Mouse (Mus musculus) intestine, embryonic 16.5 days (tissue): ENCODE data around the gene Snrnp25. TPM values are rescaled to one million over a fixed set of nuclear protein-coding genes. Genes with fewer than 3 reads are reported as not detected.

Experiments
- ATAC-seq: fragments of 200-750 bp; cut with Nextera tagmentation; 2 replicates; pipeline ENCODE4 v1.8.0; 2017; ENCODE audit warnings: moderate TSS enrichment, moderate library complexity
- H3K27ac ChIP-seq: fragments of 300-500 bp; sonication (generic); 2 replicates; pipeline ENCODE4 v1.5.1; 2014; ENCODE audit warnings: mild to moderate bottlenecking, low read length
- H3K27me3 ChIP-seq: fragments of 300-500 bp; sonication (generic); replicated peaks from 2 replicates; pipeline ENCODE4 v1.6.1; 2014; ENCODE audit warnings: low read length, control low read depth, mixed read lengths; ENCODE audit not compliant: control insufficient read depth, insufficient read depth
- H3K36me3 ChIP-seq: fragments of 300-500 bp; sonication (generic); 2 replicates; pipeline ENCODE4 v1.6.1; 2014; ENCODE audit warnings: low read length, control low read depth; ENCODE audit not compliant: control insufficient read depth, insufficient read depth
- H3K4me1 ChIP-seq: fragments of 300-500 bp; sonication (generic); 2 replicates; pipeline ENCODE4 v1.6.1; 2014; ENCODE audit warnings: low read length, control low read depth, mixed read lengths; ENCODE audit not compliant: control insufficient read depth, insufficient read depth
- H3K4me2 ChIP-seq: fragments of 300-500 bp; sonication (generic); 2 replicates; pipeline ENCODE4 v1.6.1; 2014; ENCODE audit warnings: low read depth, low read length, control low read depth
- H3K4me3 ChIP-seq: fragments of 300-500 bp; sonication (generic); 2 replicates; pipeline ENCODE4 v1.5.1; 2014; ENCODE audit warnings: mild to moderate bottlenecking, low read length
- H3K9ac ChIP-seq: fragments of 300-500 bp; sonication (generic); 2 replicates; pipeline ENCODE4 v1.6.1; 2014; ENCODE audit warnings: low read depth, low read length
- H3K9me3 ChIP-seq: fragments of 300-500 bp; sonication (generic); 2 replicates; pipeline ENCODE4 v1.6.1; 2016; ENCODE audit warnings: low read length, control low read depth; ENCODE audit not compliant: control insufficient read depth
- WGBS: fragments of 180-500 bp; shearing (Covaris S2); extraction: QIAGEN DNeasy Blood & Tissue Kit; methylation state at CpG from one replicate; pipeline ENCODE4 v1.1.7; 2014; 5-methylcytosine and 5-hydroxymethylcytosine counted together
- polyA plus RNA-seq: library from polyadenylated mRNA; unstranded; fragments of >200 nt; fragmentation: Nextera tagmentation; extraction: Ambion mirVana; gene quantifications from 2 replicates; pipeline ENCODE4 v1.2.1, GENCODE M21; 2015

Snrnp25 gene
- polyA plus RNA-seq, 1 experiment from 2014 or later = 45.6 TPM

DNA sequence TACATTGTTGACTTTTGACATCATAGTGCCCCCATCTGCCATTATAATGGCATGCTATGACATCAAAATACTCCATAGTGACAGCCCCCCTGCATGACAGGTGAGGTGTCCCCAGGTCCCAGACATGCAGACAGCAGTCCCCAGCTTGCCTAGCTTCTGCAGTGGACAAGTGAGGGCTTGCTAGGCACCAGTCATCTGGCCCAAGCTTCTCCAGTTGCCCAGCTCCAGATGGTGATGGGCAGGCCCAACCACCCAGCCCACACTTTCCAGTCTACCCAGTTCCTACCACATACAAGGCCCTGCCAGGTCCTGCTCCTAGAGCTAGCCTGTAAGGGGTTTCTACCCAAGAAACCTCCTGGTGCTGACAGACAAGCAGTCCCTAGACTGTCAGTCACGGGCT, 26.7 kb upstream of the Snrnp25 start:
- Histone ChIP-seq H3K4me2 (no peak overlapping the region), H3K4me1 (no peaks in the 10 kb centered on the region), H3K9me3 (no peaks in the 10 kb centered on the region), H3K9ac (no peak overlapping the region), H3K36me3 (no peaks in the 10 kb centered on the region), H3K4me3 (no peak overlapping the region), H3K27ac (no peak overlapping the region), H3K27me3 (no peaks in the 10 kb centered on the region)
- WGBS = 71% methylated on average over 1 of the region's 1 CpGs
- no peak for ATAC-seq

DNA sequence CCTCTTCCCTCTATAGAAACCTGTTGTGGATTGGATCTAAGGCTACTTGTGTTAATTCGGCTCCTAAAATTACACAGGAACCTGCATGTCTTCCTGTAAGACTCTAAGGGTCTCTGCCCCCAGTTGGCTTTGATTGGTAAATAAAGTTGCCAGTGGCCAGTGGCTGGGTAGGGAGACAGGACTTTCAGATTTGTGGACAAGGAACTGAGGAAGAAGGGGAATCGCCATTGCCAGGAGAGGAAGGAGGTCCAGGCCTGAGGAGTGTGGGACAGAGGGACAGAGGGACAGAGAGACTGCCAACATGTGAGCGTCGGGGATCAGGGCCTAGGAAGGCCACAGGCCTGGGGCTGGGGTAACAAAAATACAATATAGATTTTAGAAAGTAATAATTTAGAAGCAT, 24.0 kb upstream of the Snrnp25 start:
- no peaks in the 10 kb centered on the region for H3K27me3 ChIP-seq

DNA sequence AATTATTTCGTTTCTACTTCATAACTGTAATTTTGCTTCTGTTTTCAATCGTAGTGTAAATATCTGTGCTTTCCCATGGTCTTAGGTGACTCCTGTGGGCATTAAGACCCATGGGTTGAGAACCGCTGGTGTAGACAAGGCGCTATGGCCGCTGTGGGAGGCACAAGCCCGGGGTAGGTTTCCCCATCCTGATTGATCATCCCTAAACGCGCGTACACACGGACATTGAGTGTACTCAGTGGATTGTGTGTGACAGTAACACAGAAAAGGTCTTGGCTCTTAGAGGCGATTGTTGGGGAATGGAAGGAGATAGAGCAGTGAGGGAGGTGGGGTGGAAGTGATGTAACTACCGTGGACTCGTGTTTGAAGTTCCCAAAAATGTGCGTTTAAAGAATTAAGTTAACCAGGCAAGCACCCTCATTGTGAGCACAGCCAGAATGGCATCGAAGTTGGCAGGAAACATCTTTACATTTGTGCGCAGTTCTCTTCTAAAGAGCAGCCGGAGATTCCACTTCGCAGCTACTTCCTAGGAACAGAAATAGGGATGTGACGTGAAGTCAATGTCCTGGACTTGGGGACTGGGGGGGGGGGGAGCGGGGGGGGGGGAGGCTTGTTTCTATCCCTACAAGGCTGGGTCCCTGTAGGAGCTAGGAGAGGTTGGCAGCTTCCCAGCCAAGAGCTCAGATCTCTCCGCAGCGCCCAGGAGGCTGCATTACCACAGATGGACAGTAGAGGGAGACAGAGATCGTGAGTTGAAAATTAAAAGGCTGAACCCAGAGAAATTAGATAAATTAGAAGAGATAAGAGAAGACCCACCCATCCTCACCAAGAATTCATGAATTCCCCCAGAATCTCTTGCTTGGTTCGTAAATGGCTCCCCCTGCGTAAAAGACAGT, 23.0 kb upstream of the Snrnp25 start:
- H3K4me1 ChIP-seq = no peaks in the 10 kb centered on the region
- no peak overlapping the region for H3K4me2 ChIP-seq
- peak; percentile 59 for ATAC-seq
- no peaks in the 10 kb centered on the region for H3K9me3 ChIP-seq
- 46% methylated on average over 24 of the region's 25 CpGs for WGBS
- no peaks in the 10 kb centered on the region for H3K27me3 ChIP-seq
- no peak overlapping the region for H3K27ac ChIP-seq
- H3K36me3 ChIP-seq = no peaks in the 10 kb centered on the region
- H3K4me3 ChIP-seq = no peak overlapping the region
- H3K9ac ChIP-seq = no peak overlapping the region

More for the DNA sequence above, 24.0 kb upstream of the Snrnp25 start:
- Histone ChIP-seq H3K4me3 (no peak overlapping the region), H3K4me2 (no peak overlapping the region), H3K9ac (no peak overlapping the region), H3K27ac (no peak overlapping the region), H3K4me1 (no peaks in the 10 kb centered on the region), H3K9me3 (no peaks in the 10 kb centered on the region), H3K36me3 (no peaks in the 10 kb centered on the region)
- ATAC-seq = no peak
- WGBS = 83% methylated on average over 4 of the region's 4 CpGs

DNA sequence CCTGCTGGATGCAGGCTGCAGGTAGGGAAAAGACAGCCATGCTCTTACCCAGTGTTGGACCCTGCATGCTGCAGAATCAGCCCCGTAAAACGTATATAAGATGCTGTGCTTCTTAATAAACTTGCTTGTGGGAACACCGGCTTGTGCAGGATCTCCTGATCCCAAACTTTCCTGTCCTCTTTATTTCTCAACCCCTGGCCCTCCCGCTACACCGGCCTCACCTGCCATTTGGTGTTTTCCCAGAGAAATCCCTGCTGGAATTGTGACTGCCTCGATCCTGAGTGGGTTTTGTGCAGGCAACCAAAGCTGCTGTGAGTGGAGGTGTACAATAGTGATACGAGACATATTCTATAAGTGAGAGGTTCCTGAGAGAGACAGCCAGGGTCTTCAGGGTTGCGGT, 20.7 kb upstream of the Snrnp25 start:
- Histone ChIP-seq H3K4me1 (no peaks in the 10 kb centered on the region), H3K36me3 (no peaks in the 10 kb centered on the region), H3K27me3 (no peaks in the 10 kb centered on the region), H3K27ac (no peak overlapping the region), H3K4me2 (no peak overlapping the region), H3K4me3 (no peak overlapping the region), H3K9me3 (no peaks in the 10 kb centered on the region), H3K9ac (no peak overlapping the region)
- no peak for ATAC-seq
- 81% methylated on average over 8 of the region's 8 CpGs for WGBS

DNA sequence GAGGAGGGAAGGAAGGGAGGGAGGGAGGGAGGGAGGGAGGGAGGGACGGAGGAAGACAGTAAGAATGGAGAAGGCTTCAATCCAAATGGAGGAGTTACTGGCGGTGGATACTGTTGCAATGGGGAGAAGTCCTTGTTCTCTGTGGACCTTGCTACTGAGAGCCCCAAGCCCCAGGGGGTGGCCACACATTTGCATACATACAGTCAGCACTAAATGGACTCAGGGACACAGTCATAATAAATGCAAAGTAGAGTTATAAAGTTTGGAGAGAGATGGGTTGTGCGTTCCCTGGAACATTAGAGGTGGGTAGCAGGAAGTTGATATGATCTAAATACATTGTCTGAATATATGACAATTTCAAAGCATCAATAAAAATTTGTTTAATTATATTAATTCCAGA, 19.2 kb upstream of the Snrnp25 start:
- H3K36me3 ChIP-seq = no peaks in the 10 kb centered on the region
- H3K9ac ChIP-seq = no peak overlapping the region
- WGBS = 67% methylated on average over 3 of the region's 3 CpGs
- ATAC-seq = no peak
- H3K4me2 ChIP-seq = no peak overlapping the region
- H3K4me1 ChIP-seq = no peaks in the 10 kb centered on the region
- H3K4me3 ChIP-seq = no peak overlapping the region
- no peaks in the 10 kb centered on the region for H3K27me3 ChIP-seq
- H3K9me3 ChIP-seq = no peaks in the 10 kb centered on the region
- H3K27ac ChIP-seq = no peak overlapping the region

DNA sequence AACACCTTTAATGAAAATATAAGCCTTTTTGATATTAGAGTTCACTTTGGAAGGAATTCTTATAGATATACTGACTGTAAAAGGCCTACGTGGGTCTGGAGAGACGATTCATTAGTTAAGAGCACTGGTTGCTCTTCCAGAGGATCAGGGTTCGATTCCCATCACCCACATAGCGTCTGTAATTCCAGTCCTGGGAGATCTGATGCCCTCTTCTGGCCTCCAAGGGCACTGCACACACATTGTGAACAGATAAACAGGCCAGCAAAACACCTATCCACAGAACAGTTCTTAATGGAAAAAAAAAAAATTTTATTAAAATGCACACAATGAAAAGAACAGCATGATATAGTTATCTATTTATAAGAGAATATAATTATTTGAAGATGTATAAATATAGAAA, 18.0 kb upstream of the Snrnp25 start:
- no peak for ATAC-seq
- WGBS = 91% methylated on average over 4 of the region's 4 CpGs
- Histone ChIP-seq H3K4me1 (no peaks in the 10 kb centered on the region), H3K27ac (no peak overlapping the region), H3K36me3 (no peaks in the 10 kb centered on the region), H3K9ac (no peak overlapping the region), H3K27me3 (no peaks in the 10 kb centered on the region), H3K4me2 (no peak overlapping the region), H3K9me3 (no peaks in the 10 kb centered on the region), H3K4me3 (no peak overlapping the region)

DNA sequence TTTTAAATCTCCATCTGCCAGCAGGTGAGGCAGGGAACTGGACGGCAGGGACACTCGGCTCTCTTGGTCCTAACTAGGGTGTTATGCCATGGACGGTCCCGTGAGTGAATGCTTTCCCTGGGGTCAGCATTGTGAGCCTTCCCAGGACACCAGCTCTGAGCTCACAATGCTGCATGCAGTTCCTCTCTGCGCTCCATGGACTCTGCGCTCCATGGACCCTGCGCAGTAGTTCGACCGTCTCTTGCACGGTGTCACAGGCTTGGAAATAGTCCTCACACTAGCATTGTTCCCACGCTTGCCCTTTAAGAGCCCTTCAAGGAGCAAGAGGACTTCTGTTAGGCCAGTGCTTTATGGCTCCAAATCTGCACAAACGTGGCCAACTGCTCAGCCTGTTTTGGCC, 16.3 kb upstream of the Snrnp25 start:
- Histone ChIP-seq H3K4me3 (no peak overlapping the region), H3K4me2 (no peak overlapping the region), H3K9me3 (no peaks in the 10 kb centered on the region), H3K9ac (no peak overlapping the region), H3K27ac (no peak overlapping the region), H3K27me3 (no peaks in the 10 kb centered on the region), H3K4me1 (no peaks in the 10 kb centered on the region), H3K36me3 (no peaks in the 10 kb centered on the region)
- ATAC-seq = no peak
- 80% methylated on average over 12 of the region's 12 CpGs for WGBS

DNA sequence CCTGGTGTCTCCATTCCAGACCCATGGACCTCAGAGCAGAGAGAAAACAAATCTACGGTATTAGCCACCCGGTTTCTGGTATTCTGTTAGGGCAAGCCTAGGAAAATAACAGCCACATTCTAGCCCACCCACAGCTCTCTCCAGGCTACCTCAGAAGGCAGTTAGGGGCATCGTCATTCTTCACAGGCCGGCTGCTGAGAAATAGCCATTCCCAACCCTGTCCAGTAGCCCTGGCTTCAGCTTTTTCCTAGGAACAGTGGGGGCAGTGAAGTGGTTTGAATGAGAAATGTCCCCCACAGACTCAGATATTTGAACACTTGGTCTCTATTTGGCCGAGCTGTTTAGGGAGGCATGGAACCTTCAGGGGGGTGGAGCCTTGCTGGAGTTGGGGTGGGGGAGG, 15.8 kb upstream of the Snrnp25 start:
- Histone ChIP-seq H3K4me3 (no peak overlapping the region), H3K27me3 (no peaks in the 10 kb centered on the region), H3K27ac (no peak overlapping the region), H3K4me1 (no peaks in the 10 kb centered on the region), H3K9me3 (no peaks in the 10 kb centered on the region), H3K4me2 (no peak overlapping the region), H3K9ac (no peak overlapping the region), H3K36me3 (no peaks in the 10 kb centered on the region)
- ATAC-seq = no peak
- WGBS = 68% methylated on average over 5 of the region's 5 CpGs

DNA sequence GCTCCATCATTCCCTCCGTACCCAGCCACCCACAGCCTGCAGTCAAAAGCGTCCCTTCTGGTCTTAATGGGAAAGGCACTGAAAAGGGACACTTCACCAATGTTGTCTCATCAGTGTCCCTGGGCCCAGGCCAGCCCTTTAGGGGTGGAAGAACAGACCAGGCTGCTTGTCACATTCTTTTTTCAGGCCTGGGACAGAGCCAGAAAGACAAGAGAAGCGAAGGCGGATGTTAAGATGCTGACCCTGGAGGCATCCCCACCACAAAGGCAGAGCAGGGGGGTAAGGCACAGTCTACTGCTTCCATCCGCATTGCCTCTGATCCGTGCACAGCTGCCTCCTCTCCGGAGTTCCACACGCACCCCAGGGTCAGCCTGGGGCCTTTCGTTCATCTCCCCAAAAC, 15.1 kb upstream of the Snrnp25 start:
- Histone ChIP-seq H3K27me3 (no peaks in the 10 kb centered on the region), H3K36me3 (no peaks in the 10 kb centered on the region), H3K9me3 (no peaks in the 10 kb centered on the region), H3K27ac (no peak overlapping the region), H3K4me3 (no peak overlapping the region), H3K9ac (no peak overlapping the region), H3K4me1 (no peaks in the 10 kb centered on the region), H3K4me2 (no peak overlapping the region)
- no peak for ATAC-seq
- WGBS = 85% methylated on average over 9 of the region's 9 CpGs
